Mouse (Mus musculus): Measurements from ENCODE around the gene Ilvbl. TPM values are rescaled to one million over a fixed set of nuclear protein-coding genes. Genes with fewer than 3 reads are reported as not detected.

The Ilvbl gene
- polyA plus RNA-seq (2015; fragmentation: Nextera tagmentation; extraction: Ambion mirVana) = 55.1 and 72.3 TPM in 2 replicates

DNA sequence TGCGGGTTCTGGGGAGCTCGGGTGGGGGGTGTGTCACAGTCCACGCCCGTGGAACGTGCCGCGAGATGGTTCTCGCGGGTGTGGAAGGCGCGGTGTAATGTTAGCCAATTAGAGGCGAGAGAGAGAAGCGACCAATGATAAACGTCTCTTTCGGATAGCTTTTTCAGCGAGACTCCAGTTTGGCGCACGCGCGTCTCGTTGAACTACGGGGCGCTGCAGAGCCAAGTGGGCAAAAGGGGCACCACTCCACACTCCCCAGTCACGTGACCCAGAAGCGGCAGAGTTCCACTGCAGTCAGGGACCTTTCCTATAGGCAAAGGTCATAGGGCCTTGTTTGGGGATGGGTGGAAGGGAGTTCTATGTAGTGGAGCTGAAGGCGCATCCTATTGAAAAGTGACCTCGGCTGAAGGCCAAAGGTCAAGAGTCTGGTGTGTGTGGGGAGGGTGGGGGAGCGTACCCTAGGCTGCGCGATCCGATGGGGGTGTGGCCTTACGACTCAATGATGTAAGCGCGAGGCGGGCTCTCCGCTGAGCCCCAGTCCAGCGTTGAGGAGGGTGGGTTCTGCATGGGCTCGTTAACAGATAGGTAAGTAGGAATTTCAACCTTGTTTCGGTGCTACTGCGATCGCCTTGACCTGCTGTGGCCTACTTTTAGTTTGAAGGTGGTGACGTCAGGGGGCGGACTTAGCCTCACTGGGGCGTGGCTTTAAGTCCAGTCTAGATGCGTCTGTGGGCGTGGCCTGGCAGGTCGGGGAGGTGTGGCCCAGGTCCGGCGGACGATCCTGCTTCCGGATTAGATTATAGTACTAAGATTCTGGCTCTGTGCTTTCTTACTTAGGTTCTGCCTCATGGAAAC, at the start of gene Ilvbl:
Gene Ilvbl (plus strand): TSS at position 97 of the 855 bp plus-strand sequence.

DNA sequence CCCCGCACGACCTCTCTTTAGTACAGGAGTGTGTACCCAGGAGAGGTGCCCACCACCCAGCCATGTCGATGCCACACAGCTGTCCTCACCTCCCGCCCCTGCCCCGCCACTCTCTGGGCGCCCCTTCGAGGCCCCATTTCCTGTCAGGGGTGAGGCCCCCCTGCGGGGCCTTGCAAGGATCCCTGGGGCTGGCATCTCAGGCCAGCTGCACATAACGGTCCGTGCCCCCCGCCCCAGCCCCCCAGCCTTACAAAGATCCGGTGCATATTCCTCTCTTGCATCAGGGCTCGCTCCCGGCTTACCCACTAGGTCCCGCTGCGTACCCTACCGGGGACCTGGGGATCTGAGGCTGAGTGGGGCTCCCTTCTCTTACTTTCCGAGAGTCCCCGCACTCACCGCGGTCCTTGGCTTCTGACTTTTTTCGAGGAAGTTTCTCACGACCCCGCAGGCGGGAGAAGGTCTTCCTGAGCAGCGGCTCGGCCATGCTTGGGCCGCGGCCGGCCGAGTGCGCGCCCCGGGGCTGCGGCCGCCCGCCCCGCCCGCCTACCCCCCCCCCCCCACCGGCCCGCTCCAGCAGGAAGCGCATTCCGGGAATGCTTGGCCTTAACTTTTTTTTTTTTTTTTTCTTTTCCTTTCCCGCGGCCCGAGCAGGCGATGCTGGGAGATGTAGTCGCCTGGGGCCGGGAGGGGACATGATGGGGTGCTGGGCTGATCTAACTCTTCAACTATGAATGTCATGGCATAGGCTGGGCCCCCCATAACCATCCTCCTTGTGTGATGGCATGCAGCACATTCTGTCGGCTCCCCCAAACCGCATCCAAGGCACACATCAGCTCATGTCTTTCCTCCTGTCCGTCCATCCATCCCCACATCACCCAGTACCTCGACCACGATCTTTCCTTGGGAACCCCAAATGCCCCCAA, 17.5 kb downstream of the Ilvbl start, which contains the start of gene Syde1:
Gene Syde1 (minus strand): TSS at position 559 of the 923 bp plus-strand sequence.

DNA sequence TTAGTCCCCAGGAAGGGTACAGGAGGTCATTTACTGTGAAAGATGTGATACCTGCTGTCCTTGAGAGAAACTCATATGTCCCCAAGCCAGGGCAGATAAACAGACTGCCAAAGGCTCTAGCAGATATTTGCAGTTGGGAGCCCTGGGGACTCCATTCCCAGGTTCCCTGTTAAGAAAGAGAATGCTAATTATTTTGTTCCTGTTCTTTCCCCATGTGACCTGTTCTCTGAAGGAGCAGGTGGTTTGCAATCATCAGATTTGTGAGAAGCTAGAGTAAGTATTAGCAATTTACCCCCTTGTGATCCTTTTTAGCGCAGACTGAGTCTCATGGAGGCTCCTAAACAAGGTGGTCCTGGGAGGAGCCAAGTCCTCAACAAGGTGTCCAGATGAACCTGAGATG, 43.8 kb downstream of the Ilvbl start, which contains the start of gene Olfr1357:
Gene Olfr1357 (minus strand): TSS at position 101 of the 400 bp plus-strand sequence.

Small RNAs within 50 kb of the gene (microRNA-seq; reads per million reads assigned to microRNA genes)
- not detected for gene Gm27541 (ENCODE audit: borderline replicate concordance, insufficient number of aligned reads)

Other genes starting within 250 kb of the Ilvbl start
- gene Agpat3, start 221.9 kb upstream of the Ilvbl start, polyA plus RNA-seq (2015; fragmentation: Nextera tagmentation; extraction: Ambion mirVana) = 102 and 142 TPM in 2 replicates
- 157 and 202 TPM in 2 replicates for gene Rrp1, start 161.3 kb upstream of the Ilvbl start, polyA plus RNA-seq (2015; fragmentation: Nextera tagmentation; extraction: Ambion mirVana)
- gene Cstb, start 148.7 kb upstream of the Ilvbl start, polyA plus RNA-seq (2015; fragmentation: Nextera tagmentation; extraction: Ambion mirVana) = 618 and 785 TPM in 2 replicates
- gene Pdxk, start 109.4 kb upstream of the Ilvbl start, polyA plus RNA-seq (2015; fragmentation: Nextera tagmentation; extraction: Ambion mirVana) = 8.3 and 8.5 TPM in 2 replicates
- gene Olfr1358, start 56.9 kb upstream of the Ilvbl start, polyA plus RNA-seq (2015; fragmentation: Nextera tagmentation; extraction: Ambion mirVana) = not detected in 2 replicates
- gene Syde1, start 17.6 kb downstream of the Ilvbl start, polyA plus RNA-seq (2015; fragmentation: Nextera tagmentation; extraction: Ambion mirVana) = 10.9 and 14.5 TPM in 2 replicates
- gene Olfr1357, start 43.7 kb downstream of the Ilvbl start, polyA plus RNA-seq (2015; fragmentation: Nextera tagmentation; extraction: Ambion mirVana) = not detected in 2 replicates
- gene Casp14, start 143.9 kb downstream of the Ilvbl start, polyA plus RNA-seq (2015; fragmentation: Nextera tagmentation; extraction: Ambion mirVana) = 0.16 TPM in 1 of 2 replicates, not detected in the other
- gene Ccdc105, start 178.7 kb downstream of the Ilvbl start, polyA plus RNA-seq (2015; fragmentation: Nextera tagmentation; extraction: Ambion mirVana) = 0.19 TPM in 1 of 2 replicates, not detected in the other
- 0.58 and 0.60 TPM in 2 replicates for gene Slc1a6, start 206.2 kb downstream of the Ilvbl start, polyA plus RNA-seq (2015; fragmentation: Nextera tagmentation; extraction: Ambion mirVana)

Measured in adrenal gland, postnatal 0 days (tissue).